Comparison of ENCODE assay signal across 11 mouse cellular contexts in genomic region chr11:18885036-18885728, GRCm38 (mm10).
A peak's percentile ranks its signal among the peaks of the same experiment; 100 is the strongest.
DNase-seq lines count a peak whose midpoint lies in the region; ATAC-seq lines count a peak whose summit lies in the region.
"Had no signal": no experiment of that assay in that cellular context is flagged by ENCODE, and none has a peak within 500 bp of the region (broad histone marks: within the 10 kb centered on the region; RNA-seq: fewer than 3 reads in every experiment).

No protein-coding gene starts in this region.

- peaks cover 76% of the 10 kb centered on the region for H3K27me3 ChIP-seq in forebrain, embryonic 10.5 days (ENCODE audit: poor library complexity, severe bottlenecking)
- peaks cover 18% of the 10 kb centered on the region; the same call in 1 of the 2 replicates for H3K27me3 ChIP-seq in forebrain, embryonic 13.5 days
- H3K27me3 ChIP-seq in lung, embryonic 15.5 days = no peaks in the 10 kb centered on the region
- H3K27me3 ChIP-seq in limb, embryonic 10.5 days (ENCODE audit: low read depth, poor library complexity, severe bottlenecking) = peaks cover 22% of the 10 kb centered on the region; the same call in 1 of the 2 replicates
- no peaks in the 10 kb centered on the region for H3K27me3 ChIP-seq in stomach, embryonic 14.5 days (ENCODE audit: control insufficient read depth, insufficient read depth, low read length)

- H3K27ac ChIP-seq in forebrain, embryonic 10.5 days = peak overlapping the region; percentile 17
- H3K27ac ChIP-seq in forebrain, embryonic 13.5 days = no peak overlapping the region; the same call in 1 of the 2 replicates
- 0 out of 2 replicates have a peak overlapping the region, but pooled peaks have one; percentile 37 for H3K27ac ChIP-seq in lung, embryonic 15.5 days
- peak overlapping the region; percentile 78 for H3K27ac ChIP-seq in limb, embryonic 10.5 days
- peak overlapping the region; percentile 72 for H3K27ac ChIP-seq in stomach, embryonic 14.5 days (ENCODE audit: low read length)
- H3K27ac ChIP-seq: left cerebral cortex, adult 2 months had no signal

- no peak for DNase-seq in forebrain, embryonic 10.5 days (ENCODE audit: extremely low spot score, low spot score)
- DNase-seq in lung, postnatal 4 days = no peak
- DNase-seq in limb, embryonic 10.5 days (ENCODE audit: low spot score) = no peak
- no peak for DNase-seq in left cerebral cortex, adult 11 months (ENCODE audit: low spot score)
- no peak for DNase-seq in spleen, postnatal 10 days (ENCODE audit: low spot score in 2 of 2)
- DNase-seq: cerebellum, adult 11 months had no signal

- peak overlapping the region; percentile 7; the same call in 1 of the 2 replicates for H3K4me3 ChIP-seq in forebrain, embryonic 10.5 days
- no peak overlapping the region for H3K4me3 ChIP-seq in forebrain, embryonic 13.5 days
- no peak overlapping the region for H3K4me3 ChIP-seq in lung, embryonic 15.5 days
- H3K4me3 ChIP-seq in limb, embryonic 10.5 days = peak overlapping the region; percentile 26
- H3K4me3 ChIP-seq in stomach, embryonic 14.5 days (ENCODE audit: low read depth, low read length) = no peak overlapping the region
- H3K4me3 ChIP-seq: left cerebral cortex, adult 2 months had no signal

- H3K9ac ChIP-seq in forebrain, embryonic 13.5 days = no peak overlapping the region
- no peak overlapping the region for H3K9ac ChIP-seq in lung, embryonic 15.5 days
- H3K9ac ChIP-seq in stomach, embryonic 14.5 days (replicated peaks; ENCODE audit: low read depth, low read length) = no peak overlapping the region

- ATAC-seq in forebrain, embryonic 13.5 days = no peak
- ATAC-seq in lung, embryonic 15.5 days (ENCODE audit: borderline replicate concordance, extremely low read depth, low FRiP score, low TSS enrichment) = no peak
- ATAC-seq in stomach, embryonic 14.5 days (ENCODE audit: insufficient number of reproducible peaks, insufficient read depth, low FRiP score, low read depth) = no peak
- ATAC-seq: lung, postnatal 0 days had no signal

- H3K4me2 ChIP-seq in forebrain, embryonic 13.5 days = no peak overlapping the region
- no peak overlapping the region for H3K4me2 ChIP-seq in lung, embryonic 15.5 days
- no peak overlapping the region for H3K4me2 ChIP-seq in stomach, embryonic 14.5 days (replicated peaks; ENCODE audit: low read depth, low read length)

- peaks cover 75% of the 10 kb centered on the region for H3K4me1 ChIP-seq in forebrain, embryonic 10.5 days
- peaks cover 51% of the 10 kb centered on the region for H3K4me1 ChIP-seq in forebrain, embryonic 13.5 days
- peaks cover 25% of the 10 kb centered on the region for H3K4me1 ChIP-seq in lung, embryonic 15.5 days
- H3K4me1 ChIP-seq in limb, embryonic 10.5 days = peaks cover 60% of the 10 kb centered on the region
- H3K4me1 ChIP-seq in stomach, embryonic 14.5 days (ENCODE audit: control insufficient read depth, insufficient read depth, low read length) = peaks cover 51% of the 10 kb centered on the region

- 29% methylated on average over 6 of the region's 6 CpGs for WGBS in forebrain, embryonic 10.5 days
- WGBS in forebrain, embryonic 13.5 days = 26% methylated on average over 6 of the region's 6 CpGs
- WGBS in lung, embryonic 15.5 days = 39% methylated on average over 6 of the region's 6 CpGs
- WGBS in limb, embryonic 10.5 days = 7% methylated on average over 6 of the region's 6 CpGs
- WGBS in stomach, embryonic 14.5 days = 23% methylated on average over 6 of the region's 6 CpGs

- H3K9me3 ChIP-seq in forebrain, embryonic 10.5 days = no peaks in the 10 kb centered on the region
- H3K9me3 ChIP-seq in forebrain, embryonic 13.5 days (replicated peaks) = no peaks in the 10 kb centered on the region
- H3K9me3 ChIP-seq in lung, embryonic 15.5 days = no peaks in the 10 kb centered on the region
- H3K9me3 ChIP-seq in limb, embryonic 10.5 days (replicated peaks) = no peaks in the 10 kb centered on the region
- H3K9me3 ChIP-seq in stomach, embryonic 14.5 days (ENCODE audit: control insufficient read depth, low read depth, low read length) = no peaks in the 10 kb centered on the region

- H3K36me3 ChIP-seq in forebrain, embryonic 10.5 days (replicated peaks) = no peaks in the 10 kb centered on the region
- no peaks in the 10 kb centered on the region for H3K36me3 ChIP-seq in forebrain, embryonic 13.5 days (ENCODE audit: poor library complexity, severe bottlenecking)
- H3K36me3 ChIP-seq in lung, embryonic 15.5 days = 0 out of 2 replicates have a peak, but pooled peaks cover 6% of the 10 kb centered on the region
- H3K36me3 ChIP-seq in limb, embryonic 10.5 days = peaks cover 8% of the 10 kb centered on the region
- peaks cover 21% of the 10 kb centered on the region for H3K36me3 ChIP-seq in stomach, embryonic 14.5 days (ENCODE audit: control insufficient read depth, insufficient read depth, low read length)

Comparison
In these comparisons a context has a peak if more than half of its experiments do, and no peak if none do; other contexts are left out.
1. H3K4me3 ChIP-seq: peak in forebrain, embryonic 10.5 days (single experiment) and limb, embryonic 10.5 days (single experiment); none in forebrain, embryonic 13.5 days (single experiment), lung, embryonic 15.5 days (single experiment) and stomach, embryonic 14.5 days (single experiment).